Mouse (Mus musculus): ENCODE measurements at regions not wholly inside any gene's neighbourhood (a gene's known extent, or its start where the extent isn't known, plus 50 kb on each side); places are given as distances from the start of the nearest gene placed in this dataset.

DNA sequence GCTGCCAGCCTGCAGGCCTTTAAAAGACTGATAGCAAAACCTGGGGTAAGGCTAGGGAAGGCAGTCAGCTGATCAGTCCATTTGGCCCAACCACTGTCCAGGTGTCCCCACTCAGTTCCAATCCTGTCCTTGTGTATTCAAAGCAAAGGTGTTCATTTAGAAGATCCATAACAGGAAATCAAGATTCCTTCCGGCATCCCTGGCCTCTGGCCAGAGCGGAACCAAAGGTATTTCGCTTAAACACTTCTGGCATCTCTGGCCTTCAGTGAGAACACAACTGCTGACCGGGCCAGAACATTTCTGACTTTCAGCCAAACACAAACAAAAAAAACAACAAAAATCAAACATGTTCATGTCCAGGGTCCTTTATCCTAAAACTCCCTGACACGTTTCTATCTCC, 102.3 kb downstream of the Hsd17b3 start:
- H3K9ac ChIP-seq (ENCODE audit: low read length) = no peak overlapping the region
- no peak overlapping the region for H3K4me3 ChIP-seq (ENCODE audit: low read depth, low read length)
- 67% methylated on average over 5 of the region's 5 CpGs for WGBS
- DNase-seq (ENCODE audit: low spot score) (no peak), ATAC-seq (replicated peaks; ENCODE audit: low FRiP score, low TSS enrichment, low read depth) (no peak)
- no peaks in the 10 kb centered on the region for H3K9me3 ChIP-seq (ENCODE audit: control insufficient read depth, low read length)
- H3K27ac ChIP-seq (ENCODE audit: low read depth) = peak overlapping the region; percentile 90; the same call in 1 of the 2 replicates
- no peaks in the 10 kb centered on the region for H3K36me3 ChIP-seq (ENCODE audit: control insufficient read depth, insufficient read depth, low read length)
- no peak overlapping the region for H3K4me2 ChIP-seq (ENCODE audit: low read length)
- no peaks in the 10 kb centered on the region for H3K27me3 ChIP-seq (replicated peaks; ENCODE audit: control insufficient read depth, insufficient read depth, low read length)
- H3K4me1 ChIP-seq (replicated peaks; ENCODE audit: control insufficient read depth, insufficient read depth, low read length) = peaks cover 39% of the 10 kb centered on the region

DNA sequence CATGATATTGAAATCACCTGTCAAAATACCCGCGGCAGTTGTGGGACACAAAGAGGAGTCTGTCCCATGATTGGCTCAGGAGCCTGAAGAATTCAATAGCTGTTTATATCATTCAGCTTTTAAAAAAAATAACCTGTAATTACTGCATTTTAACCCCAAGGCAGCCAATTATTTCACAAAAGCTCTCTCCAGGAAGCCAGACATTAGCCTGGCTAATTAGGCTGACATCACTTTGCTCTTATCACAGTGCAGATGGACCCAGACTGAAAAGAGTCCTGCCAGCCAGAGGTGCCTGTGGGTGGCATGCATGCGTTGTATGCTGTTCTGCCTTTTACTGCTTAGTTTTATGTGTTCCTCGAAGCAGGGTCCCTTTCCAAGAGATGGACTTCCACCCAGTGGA, 103.4 kb downstream of the Hsd17b3 start:
- Histone ChIP-seq H3K4me1 (replicated peaks; ENCODE audit: control insufficient read depth, insufficient read depth, low read length) (peaks cover 42% of the 10 kb centered on the region), H3K9ac (ENCODE audit: low read length) (no peak overlapping the region), H3K27me3 (replicated peaks; ENCODE audit: control insufficient read depth, insufficient read depth, low read length) (no peaks in the 10 kb centered on the region), H3K36me3 (ENCODE audit: control insufficient read depth, insufficient read depth, low read length) (no peaks in the 10 kb centered on the region), H3K4me3 (ENCODE audit: low read depth, low read length) (no peak overlapping the region), H3K9me3 (ENCODE audit: control insufficient read depth, low read length) (no peaks in the 10 kb centered on the region), H3K27ac (ENCODE audit: low read depth) (peak overlapping the region; percentile 27; the same call in 1 of the 2 replicates), H3K4me2 (ENCODE audit: low read length) (no peak overlapping the region)
- no peak for ATAC-seq (replicated peaks; ENCODE audit: low FRiP score, low TSS enrichment, low read depth)
- 34% methylated on average over 4 of the region's 4 CpGs for WGBS
- no peak for DNase-seq (ENCODE audit: low spot score)

DNA sequence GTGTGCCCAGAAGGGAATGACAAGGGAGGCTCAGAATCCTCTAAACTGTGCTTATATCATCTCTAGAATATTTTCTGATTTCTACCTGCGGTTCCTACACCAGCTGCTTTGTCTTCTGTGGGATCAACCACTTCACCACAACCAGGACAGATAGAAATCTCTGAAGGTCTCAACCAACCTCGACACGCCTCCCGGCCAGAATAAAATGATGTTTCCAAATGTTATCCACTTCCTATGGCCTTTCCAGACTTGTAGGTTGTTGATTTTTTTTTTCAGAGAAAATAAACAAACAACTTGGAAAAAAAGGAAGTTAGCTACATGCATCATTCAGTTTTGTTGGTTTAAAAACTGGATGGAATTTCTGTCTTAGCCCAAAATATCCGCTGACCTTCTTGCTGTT, 103.9 kb downstream of the Hsd17b3 start:
- H3K9ac ChIP-seq (ENCODE audit: low read length) = no peak overlapping the region
- 78% methylated on average over 5 of the region's 5 CpGs for WGBS
- H3K27me3 ChIP-seq (replicated peaks; ENCODE audit: control insufficient read depth, insufficient read depth, low read length) = no peaks in the 10 kb centered on the region
- DNase-seq (ENCODE audit: low spot score) (no peak), ATAC-seq (replicated peaks; ENCODE audit: low FRiP score, low TSS enrichment, low read depth) (no peak)
- H3K9me3 ChIP-seq (ENCODE audit: control insufficient read depth, low read length) = no peaks in the 10 kb centered on the region
- H3K36me3 ChIP-seq (ENCODE audit: control insufficient read depth, insufficient read depth, low read length) = no peaks in the 10 kb centered on the region
- H3K27ac ChIP-seq (ENCODE audit: low read depth) = peak overlapping the region; percentile 69
- H3K4me3 ChIP-seq (ENCODE audit: low read depth, low read length) = no peak overlapping the region
- H3K4me1 ChIP-seq (replicated peaks; ENCODE audit: control insufficient read depth, insufficient read depth, low read length) = peaks cover 45% of the 10 kb centered on the region
- H3K4me2 ChIP-seq (ENCODE audit: low read length) = no peak overlapping the region

DNA sequence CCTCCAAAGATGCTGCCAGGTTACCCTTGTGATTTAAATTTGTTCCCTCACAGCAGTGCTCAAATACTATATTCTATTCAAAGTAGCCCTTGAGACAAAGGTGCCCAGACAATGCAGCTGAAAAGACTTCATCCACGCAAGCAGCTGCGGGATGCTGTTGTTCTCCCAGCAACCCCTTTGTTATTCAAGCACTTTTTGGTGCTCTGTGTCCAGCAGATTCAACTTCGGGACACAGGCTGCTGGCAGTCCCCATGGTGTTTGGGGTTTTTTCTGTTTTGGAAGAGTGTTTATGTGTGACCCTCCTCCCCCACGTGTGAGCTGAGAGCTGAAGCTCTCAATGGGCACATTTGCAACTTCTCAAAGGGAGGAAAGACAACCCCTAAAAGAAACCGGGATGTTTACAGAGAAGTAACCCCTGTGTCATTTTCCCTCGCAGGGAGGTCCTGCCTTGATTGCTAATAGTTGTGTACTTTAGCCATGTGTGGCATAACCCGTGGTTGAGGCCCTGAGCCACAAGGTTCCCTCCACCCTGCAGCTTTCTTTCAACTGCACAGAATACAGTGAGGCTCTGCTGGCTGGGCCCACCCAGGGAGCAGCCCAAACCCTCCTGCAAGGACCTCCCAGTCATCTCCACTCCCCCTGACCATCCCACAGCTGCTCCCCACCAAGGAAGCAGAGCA, 108.9 kb downstream of the Hsd17b3 start:
- Histone ChIP-seq H3K4me1 (replicated peaks; ENCODE audit: control insufficient read depth, insufficient read depth, low read length) (peaks cover 23% of the 10 kb centered on the region), H3K4me2 (ENCODE audit: low read length) (no peak overlapping the region), H3K27ac (ENCODE audit: low read depth) (peak overlapping the region; percentile 94), H3K9ac (ENCODE audit: low read length) (0 out of 2 replicates have a peak overlapping the region, but pooled peaks have one; percentile 11), H3K9me3 (ENCODE audit: control insufficient read depth, low read length) (no peaks in the 10 kb centered on the region), H3K36me3 (ENCODE audit: control insufficient read depth, insufficient read depth, low read length) (no peaks in the 10 kb centered on the region), H3K4me3 (ENCODE audit: low read depth, low read length) (no peak overlapping the region), H3K27me3 (replicated peaks; ENCODE audit: control insufficient read depth, insufficient read depth, low read length) (no peaks in the 10 kb centered on the region)
- WGBS = 12% methylated on average over 7 of the region's 7 CpGs
- ATAC-seq (replicated peaks; ENCODE audit: low FRiP score, low TSS enrichment, low read depth) (peak; percentile 84), DNase-seq (ENCODE audit: low spot score) (peak; percentile 63)

DNA sequence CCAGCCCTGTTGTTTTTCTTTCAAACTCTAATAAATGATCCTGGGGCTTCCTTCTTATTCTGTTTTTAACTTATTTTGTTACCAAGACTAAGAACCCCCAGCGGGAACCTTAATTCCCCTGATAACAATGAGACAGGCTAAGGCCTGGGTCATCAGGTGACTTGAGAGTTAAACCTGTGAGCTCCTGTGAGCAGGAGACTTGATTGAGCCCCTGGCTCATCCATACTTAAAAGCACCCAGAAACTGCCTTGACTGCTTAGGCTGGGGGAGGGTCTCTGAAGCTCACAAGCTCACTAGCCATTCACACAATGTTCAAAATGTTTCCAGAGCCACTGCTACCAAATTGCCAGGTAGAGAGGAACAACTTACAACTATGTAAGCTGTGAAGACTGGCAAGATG, 109.4 kb downstream of the Hsd17b3 start:
- Histone ChIP-seq H3K9ac (ENCODE audit: low read length) (0 out of 2 replicates have a peak overlapping the region, but pooled peaks have one; percentile 11), H3K9me3 (ENCODE audit: control insufficient read depth, low read length) (no peaks in the 10 kb centered on the region), H3K4me1 (replicated peaks; ENCODE audit: control insufficient read depth, insufficient read depth, low read length) (peaks cover 19% of the 10 kb centered on the region), H3K36me3 (ENCODE audit: control insufficient read depth, insufficient read depth, low read length) (no peaks in the 10 kb centered on the region), H3K4me2 (ENCODE audit: low read length) (no peak overlapping the region), H3K27me3 (replicated peaks; ENCODE audit: control insufficient read depth, insufficient read depth, low read length) (no peaks in the 10 kb centered on the region), H3K4me3 (ENCODE audit: low read depth, low read length) (no peak overlapping the region), H3K27ac (ENCODE audit: low read depth) (peak overlapping the region; percentile 94)
- 16% methylated on average over 1 of the region's 1 CpGs for WGBS
- no peak for ATAC-seq (replicated peaks; ENCODE audit: low FRiP score, low TSS enrichment, low read depth)
- DNase-seq (ENCODE audit: low spot score) = no peak

DNA sequence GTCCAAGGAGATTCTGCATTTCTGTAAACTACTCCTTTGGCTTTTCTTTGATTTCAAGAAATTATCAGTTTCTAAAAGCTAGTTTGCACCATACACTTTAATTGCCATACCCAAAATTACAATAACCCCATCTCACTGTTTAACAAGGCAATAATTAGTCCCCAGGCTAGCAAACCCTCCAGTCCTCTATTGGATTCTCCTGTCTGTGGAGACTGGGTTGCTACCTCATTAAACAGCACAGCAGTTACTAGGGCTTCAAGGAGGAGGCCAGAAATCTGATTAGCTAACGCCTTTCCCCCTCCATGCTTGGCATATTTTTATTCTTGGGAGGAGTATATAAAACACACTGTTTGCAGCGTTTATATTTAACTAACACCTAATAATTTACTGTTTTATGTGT, 119.1 kb downstream of the Hsd17b3 start:
- 70% methylated on average over 2 of the region's 2 CpGs for WGBS
- Histone ChIP-seq H3K4me2 (ENCODE audit: low read length) (no peak overlapping the region), H3K27me3 (replicated peaks; ENCODE audit: control insufficient read depth, insufficient read depth, low read length) (no peaks in the 10 kb centered on the region), H3K36me3 (ENCODE audit: control insufficient read depth, insufficient read depth, low read length) (no peaks in the 10 kb centered on the region), H3K4me1 (replicated peaks; ENCODE audit: control insufficient read depth, insufficient read depth, low read length) (no peaks in the 10 kb centered on the region), H3K9me3 (ENCODE audit: control insufficient read depth, low read length) (no peaks in the 10 kb centered on the region), H3K4me3 (ENCODE audit: low read depth, low read length) (no peak overlapping the region), H3K27ac (ENCODE audit: low read depth) (no peak overlapping the region), H3K9ac (ENCODE audit: low read length) (no peak overlapping the region)
- ATAC-seq (replicated peaks; ENCODE audit: low FRiP score, low TSS enrichment, low read depth) (no peak), DNase-seq (ENCODE audit: low spot score) (no peak)

DNA sequence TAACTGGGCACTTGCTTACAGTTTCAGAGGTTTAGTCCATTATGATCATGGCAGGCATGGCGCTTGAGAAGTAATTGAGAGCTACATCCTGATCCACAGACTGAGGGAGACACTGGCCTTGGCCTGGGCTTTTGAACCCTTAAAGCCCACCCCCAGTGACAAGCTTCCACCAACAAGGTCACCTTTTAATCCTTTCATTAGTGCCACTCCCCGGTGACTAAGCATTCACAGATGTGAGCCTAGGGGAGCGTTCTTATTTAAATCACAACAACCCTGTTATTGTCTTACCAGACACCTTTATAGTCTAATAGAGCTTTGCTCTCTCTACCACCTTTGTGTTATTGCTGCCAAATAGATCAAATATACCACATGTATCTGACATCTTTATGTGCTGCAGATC, 120.4 kb downstream of the Hsd17b3 start:
- Histone ChIP-seq H3K4me2 (ENCODE audit: low read length) (no peak overlapping the region), H3K36me3 (ENCODE audit: control insufficient read depth, insufficient read depth, low read length) (no peaks in the 10 kb centered on the region), H3K9me3 (ENCODE audit: control insufficient read depth, low read length) (no peaks in the 10 kb centered on the region), H3K27me3 (replicated peaks; ENCODE audit: control insufficient read depth, insufficient read depth, low read length) (no peaks in the 10 kb centered on the region), H3K27ac (ENCODE audit: low read depth) (no peak overlapping the region), H3K9ac (ENCODE audit: low read length) (no peak overlapping the region), H3K4me1 (replicated peaks; ENCODE audit: control insufficient read depth, insufficient read depth, low read length) (no peaks in the 10 kb centered on the region), H3K4me3 (ENCODE audit: low read depth, low read length) (no peak overlapping the region)
- 70% methylated on average over 3 of the region's 3 CpGs for WGBS
- DNase-seq (ENCODE audit: low spot score) = no peak
- no peak for ATAC-seq (replicated peaks; ENCODE audit: low FRiP score, low TSS enrichment, low read depth)

DNA sequence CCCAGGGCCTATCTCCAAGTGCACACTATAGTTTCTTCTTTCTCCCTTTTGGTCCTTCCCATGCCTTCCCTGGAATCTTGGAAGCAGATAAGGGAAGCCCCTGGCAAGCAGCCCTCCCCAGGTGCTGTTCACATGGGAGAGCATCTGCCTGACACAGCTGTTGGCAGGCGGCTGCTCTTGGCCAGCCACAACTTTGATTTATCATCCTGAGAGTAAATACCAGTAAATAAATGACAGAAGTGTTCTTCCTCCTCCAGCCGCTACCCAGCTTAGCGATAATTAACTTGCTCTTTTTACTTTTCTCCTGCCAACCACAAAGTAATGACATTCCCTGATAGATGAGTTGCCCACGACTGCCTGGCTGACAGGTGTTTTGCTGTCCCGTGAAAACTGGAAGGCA, 131.9 kb downstream of the Hsd17b3 start:
- peaks cover 5% of the 10 kb centered on the region; the same call in 1 of the 2 replicates for H3K9me3 ChIP-seq (ENCODE audit: control insufficient read depth, low read length)
- ATAC-seq (replicated peaks; ENCODE audit: low FRiP score, low TSS enrichment, low read depth) (0 out of 2 replicates have a peak, but pooled peaks have one; percentile 30), DNase-seq (ENCODE audit: low spot score) (no peak)
- WGBS = 8% methylated on average over 5 of the region's 5 CpGs
- no peaks in the 10 kb centered on the region for H3K27me3 ChIP-seq (replicated peaks; ENCODE audit: control insufficient read depth, insufficient read depth, low read length)
- H3K36me3 ChIP-seq (ENCODE audit: control insufficient read depth, insufficient read depth, low read length) = no peaks in the 10 kb centered on the region
- no peak overlapping the region for H3K27ac ChIP-seq (ENCODE audit: low read depth)
- H3K4me3 ChIP-seq (ENCODE audit: low read depth, low read length) = no peak overlapping the region
- H3K4me1 ChIP-seq (replicated peaks; ENCODE audit: control insufficient read depth, insufficient read depth, low read length) = peaks cover 11% of the 10 kb centered on the region
- H3K4me2 ChIP-seq (ENCODE audit: low read length) = no peak overlapping the region
- no peak overlapping the region for H3K9ac ChIP-seq (ENCODE audit: low read length)

DNA sequence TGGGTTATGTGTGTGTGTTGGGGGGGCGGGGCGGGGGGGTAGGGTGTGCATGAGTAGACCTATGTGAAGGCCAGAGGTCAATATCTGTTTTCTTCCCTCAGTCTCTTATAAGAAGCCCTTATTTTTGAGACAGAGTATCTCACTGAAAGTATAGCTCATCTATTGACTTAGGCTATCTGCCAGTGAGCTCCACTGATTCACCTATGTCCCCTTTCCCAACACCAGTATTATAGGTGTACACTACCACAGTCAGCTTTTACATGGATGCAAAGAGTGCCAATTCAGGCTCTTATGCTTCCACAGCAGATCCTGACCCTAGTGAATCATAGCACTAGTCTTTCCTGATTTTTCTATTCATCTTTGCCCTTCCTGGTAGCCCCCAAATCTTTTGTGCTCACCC, 134.7 kb downstream of the Hsd17b3 start:
- no peak for ATAC-seq (replicated peaks; ENCODE audit: low FRiP score, low TSS enrichment, low read depth)
- 86% methylated on average over 2 of the region's 2 CpGs for WGBS

More for the DNA sequence above, 134.7 kb downstream of the Hsd17b3 start:
- Histone ChIP-seq H3K36me3 (ENCODE audit: control insufficient read depth, insufficient read depth, low read length) (no peaks in the 10 kb centered on the region), H3K4me3 (ENCODE audit: low read depth, low read length) (no peak overlapping the region), H3K27ac (ENCODE audit: low read depth) (no peak overlapping the region), H3K4me1 (replicated peaks; ENCODE audit: control insufficient read depth, insufficient read depth, low read length) (peaks cover 29% of the 10 kb centered on the region), H3K9me3 (ENCODE audit: control insufficient read depth, low read length) (peaks cover 5% of the 10 kb centered on the region; the same call in 1 of the 2 replicates), H3K9ac (ENCODE audit: low read length) (no peak overlapping the region), H3K4me2 (ENCODE audit: low read length) (no peak overlapping the region), H3K27me3 (replicated peaks; ENCODE audit: control insufficient read depth, insufficient read depth, low read length) (no peaks in the 10 kb centered on the region)
- DNase-seq (ENCODE audit: low spot score) = no peak

All from intestine, embryonic 14.5 days (tissue).